ENCODE assay signal across 8 mouse cellular contexts in genomic region chr1:74817219-74817618, GRCm38 (mm10). TPM values are rescaled to one million over a fixed set of nuclear protein-coding genes. Genes with fewer than 3 reads are reported as not detected.
DNase-seq lines count a peak whose midpoint lies in the region; ATAC-seq and TF ChIP-seq lines count a peak whose summit lies in the region.

No protein-coding gene starts in this region.

- peak overlapping the region; percentile 74 to 77 for H3K4me3 ChIP-seq in heart, embryonic 14.5 days (ENCODE audit: control insufficient read depth in 1 of 2, insufficient read depth in 1 of 2, low read depth in 1 of 2, low read length in 2 of 2)
- peak overlapping the region; percentile 78 to 99 for H3K4me3 ChIP-seq in MEL (ENCODE audit: control insufficient read depth in 1 of 2, insufficient read depth in 1 of 2, low read depth in 2 of 2, low read length in 2 of 2)
- peak overlapping the region; percentile 77 for H3K4me3 ChIP-seq in hindbrain, embryonic 10.5 days

- peak overlapping the region; percentile 77 for H3K4me2 ChIP-seq in heart, embryonic 14.5 days (ENCODE audit: low read length)

- no peak; a peak in 1 of 4 replicates for TF ChIP-seq POLR2A in MEL (IDR thresholded peaks at IDR 0.05; ENCODE audit: control insufficient read depth in 1 of 2, insufficient read depth in 1 of 2, low read depth in 1 of 2, low read length in 2 of 2, poor library complexity in 1 of 2)

- no peak for TF ChIP-seq RAD21 in MEL (IDR thresholded peaks at IDR 0.05; ENCODE audit: low read depth, low read length)

- no peak for DNase-seq in heart, postnatal 4 days
- DNase-seq in MEL (ENCODE audit: low read depth, low spot score), result no peak
- no peak for DNase-seq in hindbrain, embryonic 10.5 days (ENCODE audit: low spot score)
- DNase-seq in spleen, postnatal 14 days (ENCODE audit: low spot score in 2 of 2), result no peak
- DNase-seq in right cerebral cortex, postnatal 36 days (ENCODE audit: low spot score in 2 of 2), result no peak
- no peak for DNase-seq in testis, postnatal 10 days (ENCODE audit: low spot score)

- no peak; the same call in 1 of the 2 replicates for ATAC-seq in heart, embryonic 14.5 days (ENCODE audit: insufficient number of reproducible peaks, insufficient read depth, low FRiP score, low read depth)
- ATAC-seq in megakaryocyte progenitor cell, adult 5-6 weeks (replicated peaks; ENCODE audit: poor library complexity), result peak; percentile 37

- H3K27me3 ChIP-seq in heart, embryonic 14.5 days (ENCODE audit: control insufficient read depth, insufficient read depth, low read length), result no peaks in the 10 kb centered on the region
- H3K27me3 ChIP-seq in MEL (ENCODE audit: control insufficient read depth in 1 of 2, insufficient read depth in 2 of 2, low read length in 2 of 2), result no peaks in the 10 kb centered on the region
- H3K27me3 ChIP-seq in hindbrain, embryonic 10.5 days (ENCODE audit: insufficient read depth, poor library complexity, severe bottlenecking), result peaks cover 13% of the 10 kb centered on the region

- peak overlapping the region; percentile 87 for H3K9ac ChIP-seq in heart, embryonic 14.5 days (ENCODE audit: low read length)
- H3K9ac ChIP-seq in MEL (ENCODE audit: control insufficient read depth, low read depth, low read length, poor library complexity, severe bottlenecking), result peak overlapping the region; percentile 100

- H3K27ac ChIP-seq in heart, embryonic 14.5 days (replicated peaks in 1 of 2; ENCODE audit: control insufficient read depth in 1 of 2, insufficient read depth in 1 of 2, low read depth in 2 of 2, low read length in 2 of 2), result peak overlapping the region; percentile 71 to 80
- H3K27ac ChIP-seq in MEL (ENCODE audit: control insufficient read depth, low read depth, low read length), result peak overlapping the region; percentile 91
- H3K27ac ChIP-seq in hindbrain, embryonic 10.5 days, result peak overlapping the region; percentile 96

- H3K4me1 ChIP-seq in heart, embryonic 14.5 days (ENCODE audit: control insufficient read depth in 2 of 2, insufficient read depth in 2 of 2, low read length in 2 of 2), result peaks cover 0 to 8% of the 10 kb centered on the region in 2 experiments; a peak in 1 of 4 replicates
- peaks cover 0 to 7% of the 10 kb centered on the region in 2 experiments; a peak in 2 of 4 replicates for H3K4me1 ChIP-seq in MEL (ENCODE audit: control insufficient read depth in 1 of 2, insufficient read depth in 2 of 2, low read length in 2 of 2)
- peaks cover 25% of the 10 kb centered on the region for H3K4me1 ChIP-seq in hindbrain, embryonic 10.5 days (replicated peaks)

- peaks cover 5% of the 10 kb centered on the region; the same call in 1 of the 2 replicates for H3K79me2 ChIP-seq in MEL (ENCODE audit: control insufficient read depth, insufficient read depth, low read length, poor library complexity)

- WGBS in heart, embryonic 14.5 days, result 17% methylated on average over 14 of the region's 14 CpGs
- 17% methylated on average over 14 of the region's 14 CpGs for WGBS in hindbrain, embryonic 10.5 days

- no peak for TF ChIP-seq EP300 in MEL (IDR thresholded peaks at IDR 0.05; ENCODE audit: low read depth in 1 of 2, low read length in 2 of 2)

- no peak for TF ChIP-seq CTCF in MEL (IDR thresholded peaks at IDR 0.05 in 2 of 3, conservative IDR thresholded peaks at IDR 0.05 in 1 of 3; ENCODE audit: control insufficient read depth in 1 of 3, insufficient read depth in 1 of 3, low read depth in 2 of 3, low read length in 3 of 3, poor library complexity in 1 of 3, severe bottlenecking in 1 of 3)

- H3K36me3 ChIP-seq in heart, embryonic 14.5 days (ENCODE audit: control insufficient read depth, insufficient read depth, low read length), result no peaks in the 10 kb centered on the region
- peaks cover 0 to 12% of the 10 kb centered on the region in 2 experiments; a peak in 2 of 4 replicates for H3K36me3 ChIP-seq in MEL (ENCODE audit: control insufficient read depth in 1 of 2, insufficient read depth in 2 of 2, low read length in 2 of 2)
- no peaks in the 10 kb centered on the region for H3K36me3 ChIP-seq in hindbrain, embryonic 10.5 days

- no peaks in the 10 kb centered on the region for H3K9me3 ChIP-seq in heart, embryonic 14.5 days (ENCODE audit: control insufficient read depth, low read length)
- H3K9me3 ChIP-seq in MEL (replicated peaks; ENCODE audit: insufficient read depth, low read length), result no peaks in the 10 kb centered on the region
- H3K9me3 ChIP-seq in hindbrain, embryonic 10.5 days, result no peaks in the 10 kb centered on the region

TF ChIP-seq in MEL, 35 proteins besides CTCF, POLR2A, EP300 and RAD21:
- TF ChIP-seq ELF1 (IDR thresholded peaks at IDR 0.05; ENCODE audit: low read depth, low read length), result no peak
- TF ChIP-seq MYB (IDR thresholded peaks at IDR 0.05; ENCODE audit: low read depth, low read length), result no peak
- 0 out of 2 replicates have a peak, but pooled peaks have one; percentile 21 for TF ChIP-seq CHD1 (IDR thresholded peaks at IDR 0.05; ENCODE audit: low read depth, low read length)
- TF ChIP-seq SMC3 (IDR thresholded peaks at IDR 0.05; ENCODE audit: low read depth, low read length), result no peak
- TF ChIP-seq ETS1 (IDR thresholded peaks at IDR 0.05; ENCODE audit: low read depth, low read length), result 0 out of 2 replicates have a peak, but pooled peaks have one; percentile 17
- no peak for TF ChIP-seq MAFK (IDR thresholded peaks at IDR 0.05; ENCODE audit: borderline replicate concordance, low read depth, low read length)
- 0 out of 2 replicates have a peak, but pooled peaks have one; percentile 35 for TF ChIP-seq MAX (IDR thresholded peaks at IDR 0.05; ENCODE audit: low read length)
- 0 out of 2 replicates have a peak, but pooled peaks have one; percentile 8 for TF ChIP-seq JUND (IDR thresholded peaks at IDR 0.05; ENCODE audit: low read depth, low read length)
- 0 out of 2 replicates have a peak, but pooled peaks have one; percentile 7 for TF ChIP-seq MYC (IDR thresholded peaks at IDR 0.05; ENCODE audit: low read depth, low read length)

RNA-seq across cellular contexts. Expression of gene Wnt10a, which starts 25.9 kb away (rescaled TPM):
- not detected in 2 replicates for polyA plus RNA-seq in heart, embryonic 14.5 days (2014; fragmentation: Nextera tagmentation; extraction: Ambion mirVana)
- total RNA-seq in heart, postnatal 4 days (2021), result not detected
- total RNA-seq in MEL (2012; rRNA removed), result not detected in 2 replicates
- not detected for polyA plus RNA-seq in MEL (2012; ENCODE audit: insufficient read depth in 1 of 2, insufficient read length in 2 of 2, low read depth in 1 of 2, low replicate concordance in 2 of 2, missing spikeins in 1 of 2)
- 0.87 and 1.6 TPM in 2 replicates for polyA plus RNA-seq in hindbrain, embryonic 10.5 days (2016; fragmentation: Nextera tagmentation; extraction: Ambion mirVana)
- total RNA-seq in megakaryocyte progenitor cell, adult 5-6 weeks (2015), result not detected in 2 replicates
- not detected in 2 replicates for total RNA-seq in megakaryocyte progenitor cell, adult 5-6 weeks (2017)

RNA-seq across cellular contexts. Expression of gene Cdk5r2, which starts 37.5 kb away (rescaled TPM):
- 0.11 TPM in 1 of 2 replicates, not detected in the other for polyA plus RNA-seq in heart, embryonic 14.5 days (2014; fragmentation: Nextera tagmentation; extraction: Ambion mirVana)
- not detected for total RNA-seq in heart, postnatal 4 days (2021)
- not detected in 2 replicates for total RNA-seq in MEL (2012; rRNA removed)
- polyA plus RNA-seq in MEL (2012; ENCODE audit: insufficient read depth in 1 of 2, insufficient read length in 2 of 2, low read depth in 1 of 2, low replicate concordance in 2 of 2, missing spikeins in 1 of 2), result not detected
- polyA plus RNA-seq in hindbrain, embryonic 10.5 days (2016; fragmentation: Nextera tagmentation; extraction: Ambion mirVana), result 0.96 and 2.6 TPM in 2 replicates
- not detected in 2 replicates for total RNA-seq in megakaryocyte progenitor cell, adult 5-6 weeks (2015)
- not detected in 2 replicates for total RNA-seq in megakaryocyte progenitor cell, adult 5-6 weeks (2017)

RNA-seq across cellular contexts. Expression of gene Wnt6, which starts 45.5 kb away (rescaled TPM):
- 0.36 TPM in 1 of 2 replicates, not detected in the other for polyA plus RNA-seq in heart, embryonic 14.5 days (2014; fragmentation: Nextera tagmentation; extraction: Ambion mirVana)
- total RNA-seq in heart, postnatal 4 days (2021), result under 1 TPM; 0.12 to 0.20 TPM
- total RNA-seq in MEL (2012; rRNA removed), result 0.20 TPM in 1 of 2 replicates, not detected in the other
- not detected for polyA plus RNA-seq in MEL (2012; ENCODE audit: insufficient read depth in 1 of 2, insufficient read length in 2 of 2, low read depth in 1 of 2, low replicate concordance in 2 of 2, missing spikeins in 1 of 2)
- polyA plus RNA-seq in hindbrain, embryonic 10.5 days (2016; fragmentation: Nextera tagmentation; extraction: Ambion mirVana), result 15.5 and 18.2 TPM in 2 replicates
- 0.07 and 0.17 TPM in 2 replicates for total RNA-seq in megakaryocyte progenitor cell, adult 5-6 weeks (2015)
- 0.74 TPM in 1 of 2 replicates, not detected in the other for total RNA-seq in megakaryocyte progenitor cell, adult 5-6 weeks (2017)
